Mouse (Mus musculus) erythroblast, embryonic 14.5 days (primary cell): ENCODE results near the gene Olfr574.

Source experiments
- GATA1 ChIP-seq: IDR thresholded peaks from 2 replicates; pipeline ENCODE4 v1.6.1; 2012; ENCODE audit warnings: low read length, inconsistent platforms, mixed read lengths
- TAL1 ChIP-seq: IDR thresholded peaks from 3 replicates; pipeline ENCODE4 v1.6.1; 2012; ENCODE audit warnings: low read length, inconsistent platforms, mixed read lengths

GRCm38 (mm10) chr7:102948167-102948566 is at the start of gene Olfr574:
- no peak for TF ChIP-seq GATA1
- TF ChIP-seq TAL1, result no peak
